Mouse (Mus musculus) olfactory bulb, adult 2 months (tissue): ENCODE results near the gene Taf13.

ENCODE experiments used
- CTCF ChIP-seq: fragments of 200-500 bp; IDR thresholded peaks from 2 replicates; pipeline ENCODE4 v1.5.1; 2012; ENCODE audit warnings: low read depth, mild to moderate bottlenecking, low read length, moderate library complexity; ENCODE audit not compliant: insufficient read depth
- POLR2A ChIP-seq: fragments of 200-500 bp; IDR thresholded peaks from 2 replicates; pipeline ENCODE4 v1.6.1; 2012; ENCODE audit warnings: mild to moderate bottlenecking, low read depth, low read length, moderate library complexity; ENCODE audit not compliant: insufficient read depth

GRCm38 (mm10) chr3:108584580-108584979 lies 13.1 kb downstream of the Taf13 start:
- TF ChIP-seq CTCF: no peak
- TF ChIP-seq POLR2A: no peak
